Mouse (Mus musculus) layer of hippocampus, adult 8-10 months (tissue): Measurements from ENCODE around the gene Adarb1. TPM values are rescaled to one million over a fixed set of nuclear protein-coding genes. Genes with fewer than 3 reads are reported as not detected.

Source experiments
- total RNA-seq, 4 experiments: library from RNA; stranded (reverse); gene quantifications; 2 replicates each; pipeline ENCODE4 v1.2.4; 2022

Gene Adarb1
- total RNA-seq, 4 experiments from 2014 or later: 107 to 123 (median 114) TPM

Other genes starting within 250 kb of the Adarb1 start
- gene Pofut2, start 159.1 kb downstream of the Adarb1 start, total RNA-seq: 10 to 100 TPM; 30.8 to 38.4 (median 32.9) TPM
- gene Fam207a, start 97.5 kb upstream of the Adarb1 start, total RNA-seq: 10 to 100 TPM; 30.5 to 39.0 (median 31.9) TPM
- gene Itgb2, start 112.0 kb upstream of the Adarb1 start, total RNA-seq: 10 to 100 TPM in 2 of 4 experiments, 1 to 10 TPM in 2; 3.8 to 36.2 (median 15.3) TPM
- 10 to 100 TPM; 79.3 to 96.1 (median 86.9) TPM for gene Pttg1ip, start 163.4 kb upstream of the Adarb1 start, total RNA-seq
- 100 to 1,000 TPM; 144 to 152 (median 147) TPM for gene Sumo3, start 187.8 kb upstream of the Adarb1 start, total RNA-seq
- gene Gm49325, start 187.9 kb upstream of the Adarb1 start, total RNA-seq: 10 to 100 TPM in 3 of 4 experiments, 1 to 10 TPM in 1; 7.6 to 33.3 (median 12.1) TPM
- gene Ube2g2, start 204.0 kb upstream of the Adarb1 start, total RNA-seq: 10 to 100 TPM; 64.2 to 89.9 (median 76.6) TPM